Mouse (Mus musculus): ENCODE results near the gene Wnt5b.

- TF ChIP-seq CTCF (IDR thresholded peaks at IDR 0.05; ENCODE audit: low read depth, low read length), result no peak
- TF ChIP-seq GATA2 (IDR thresholded peaks at IDR 0.05; ENCODE audit: borderline replicate concordance, low read depth, low read length), result no peak
Measured at GRCm38 (mm10) chr6:119479876-119480705, 64.1 kb downstream of the Wnt5b start.

Measured in G1E (cell line).